Mouse (Mus musculus): Measurements from ENCODE around the gene Alg9.

DNA sequence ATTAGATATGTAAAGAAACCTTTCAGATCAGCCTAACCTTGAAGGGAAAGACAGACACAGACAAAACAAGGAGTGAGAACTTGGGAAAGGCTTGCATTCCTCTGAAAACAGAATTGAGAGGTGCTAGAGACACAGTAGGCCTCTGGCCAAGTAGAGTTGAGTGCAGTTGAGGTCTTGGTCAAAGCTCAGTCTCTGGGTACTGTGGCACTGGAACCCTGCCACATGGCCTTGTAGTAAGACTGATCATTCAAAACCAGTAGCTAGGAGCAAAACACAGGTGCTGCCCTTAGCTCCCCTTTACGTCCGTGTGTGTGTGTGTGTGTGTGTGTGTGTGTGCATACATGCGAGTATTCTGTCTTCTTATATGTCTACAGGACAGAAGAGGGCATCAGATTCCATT is 101.5 kb downstream of the Alg9 start:
- TF ChIP-seq CTCF (IDR thresholded peaks at IDR 0.05; ENCODE audit: low read depth, low read length) (no peak), POLR2A (IDR thresholded peaks at IDR 0.05; ENCODE audit: extremely low read depth, insufficient read depth, low read length) (no peak)

Data from liver, adult 2 months (tissue).